Mouse (Mus musculus): ENCODE measurements at regions not wholly inside any gene's neighbourhood (a gene's known extent, or its start where the extent isn't known, plus 50 kb on each side); places are given as distances from the start of the nearest gene placed in this dataset.

DNA sequence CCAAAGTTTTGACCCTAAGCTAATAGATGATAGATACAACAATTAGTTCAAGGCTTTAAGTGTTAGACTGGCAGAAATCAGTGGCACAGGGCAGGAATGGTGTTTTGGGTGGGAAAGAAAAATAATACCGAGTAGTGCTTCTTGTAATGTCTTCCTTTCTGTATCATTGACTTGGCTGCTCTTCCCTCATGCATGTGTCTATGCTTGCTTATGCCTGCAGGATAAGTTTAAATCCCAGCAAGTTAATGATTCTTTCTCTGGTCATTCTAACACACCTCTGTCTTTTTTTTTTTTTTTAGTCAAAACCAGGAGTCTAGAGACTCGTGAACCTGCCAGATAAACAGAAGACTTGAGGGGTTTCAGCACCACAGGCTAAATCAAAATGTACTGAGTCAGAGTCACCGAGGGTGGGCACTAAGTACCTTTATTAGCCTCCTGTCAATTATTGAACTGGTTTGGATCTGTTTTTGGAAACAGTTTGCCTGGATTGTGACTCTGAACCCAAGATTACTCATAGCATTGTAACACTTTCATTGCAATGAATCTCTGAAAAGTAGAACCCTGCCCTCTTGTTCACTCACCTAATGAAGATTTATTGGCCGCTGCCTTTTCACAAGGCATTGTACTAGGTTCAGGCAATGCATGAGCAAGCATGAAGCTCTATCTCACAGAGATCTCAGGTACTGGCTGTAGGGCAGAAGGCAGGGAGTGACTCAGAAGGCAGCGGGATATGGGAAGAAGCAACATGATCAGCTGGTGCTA is 374.8 kb upstream of the A1bg start:
- DNase-seq (ENCODE audit: low spot score), result no peak

DNA sequence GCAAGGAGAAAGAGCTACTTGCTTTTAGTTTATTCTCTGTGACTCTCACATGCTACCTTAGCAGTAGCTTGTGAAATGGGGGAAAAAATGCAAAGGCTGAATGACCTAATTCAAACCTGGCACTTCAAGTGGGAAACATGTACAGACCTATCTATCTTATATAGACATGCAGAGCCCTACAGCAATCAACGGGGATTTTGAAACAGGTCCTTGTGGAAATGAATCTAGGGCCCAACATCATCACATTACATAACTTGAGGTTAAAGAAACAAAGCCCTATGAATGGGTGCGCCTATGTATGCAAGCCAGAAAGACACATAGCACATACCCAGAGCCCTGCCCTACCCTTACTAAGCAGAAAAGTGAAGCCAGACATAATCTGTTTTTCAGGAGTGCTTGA is 371.8 kb upstream of the A1bg start:
- no peak for DNase-seq (ENCODE audit: low spot score)

DNA sequence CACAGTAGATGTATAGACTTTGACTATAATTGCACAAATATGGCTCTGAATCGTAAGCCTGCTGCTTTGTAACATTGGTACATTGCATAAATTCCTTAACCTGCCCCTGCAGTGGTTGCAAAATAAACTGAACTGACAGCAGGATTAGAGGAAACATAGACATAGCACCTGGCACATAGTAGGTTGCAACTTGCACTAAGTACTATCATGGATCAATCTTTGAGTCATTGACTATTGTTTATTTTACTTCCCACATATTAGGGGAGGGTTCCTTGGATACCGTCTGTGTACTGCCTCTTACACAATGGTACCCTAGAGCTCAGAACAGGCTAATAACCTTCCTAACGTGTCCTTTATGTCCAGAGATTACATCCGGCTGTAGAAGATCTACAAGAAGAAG is 371.3 kb upstream of the A1bg start:
- no peak for DNase-seq (ENCODE audit: low spot score)

DNA sequence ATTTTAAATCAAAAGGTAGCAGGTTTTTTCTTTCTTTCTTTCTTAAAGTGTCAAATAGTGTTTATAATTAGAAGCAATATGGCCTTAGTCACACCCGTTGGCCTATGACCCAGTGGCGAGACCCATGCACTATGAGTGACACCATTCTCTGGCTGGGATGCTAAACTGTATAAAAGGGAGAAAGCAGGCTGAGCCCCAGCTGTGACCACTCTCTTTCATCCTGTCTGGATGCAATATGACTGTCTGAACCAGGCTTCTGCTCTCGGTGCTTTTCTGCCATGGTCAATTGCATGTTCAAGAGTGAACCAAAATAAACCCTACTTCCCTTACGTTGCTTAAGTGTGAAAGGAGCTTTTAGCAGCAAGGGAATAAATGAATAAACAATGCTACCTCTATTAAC is 346.0 kb upstream of the A1bg start:
- DNase-seq (ENCODE audit: low spot score), result no peak

- no peak for DNase-seq (ENCODE audit: low spot score)
Observed at GRCm38 (mm10) chr15:61259047-61259446, 336.2 kb upstream of the A1bg start.

GRCm38 (mm10) chr15:61244511-61244910 is 321.7 kb upstream of the A1bg start:
- no peak for DNase-seq (ENCODE audit: low spot score)

GRCm38 (mm10) chr15:61242161-61242681 is 319.4 kb upstream of the A1bg start:
- no peak for DNase-seq (ENCODE audit: low spot score)

- no peak for DNase-seq (ENCODE audit: low spot score)
Observed at GRCm38 (mm10) chr15:61241741-61242140, 318.9 kb upstream of the A1bg start.

GRCm38 (mm10) chr15:61240344-61240743 is 317.5 kb upstream of the A1bg start:
- no peak for DNase-seq (ENCODE audit: low spot score)

DNA sequence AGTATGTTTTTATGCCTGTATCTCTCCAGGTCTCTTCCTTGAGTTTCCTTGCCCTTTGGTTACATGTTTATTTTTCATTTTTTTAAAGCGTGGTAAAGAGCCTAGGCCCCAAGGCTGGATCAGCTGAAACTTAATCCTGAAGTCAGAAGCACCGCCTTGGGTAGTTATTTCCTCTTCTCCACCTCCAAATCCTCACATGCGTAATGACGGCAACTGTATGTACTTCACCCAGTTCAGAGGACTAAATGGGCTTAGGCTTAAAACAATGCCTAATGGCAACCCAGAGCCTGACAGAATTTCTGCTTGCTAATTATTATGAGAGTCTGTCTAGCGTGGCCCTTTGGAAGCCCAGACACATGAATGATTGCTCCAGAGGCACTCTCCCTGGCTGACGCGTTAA is 316.6 kb upstream of the A1bg start:
- DNase-seq (ENCODE audit: low spot score), result no peak

DNA sequence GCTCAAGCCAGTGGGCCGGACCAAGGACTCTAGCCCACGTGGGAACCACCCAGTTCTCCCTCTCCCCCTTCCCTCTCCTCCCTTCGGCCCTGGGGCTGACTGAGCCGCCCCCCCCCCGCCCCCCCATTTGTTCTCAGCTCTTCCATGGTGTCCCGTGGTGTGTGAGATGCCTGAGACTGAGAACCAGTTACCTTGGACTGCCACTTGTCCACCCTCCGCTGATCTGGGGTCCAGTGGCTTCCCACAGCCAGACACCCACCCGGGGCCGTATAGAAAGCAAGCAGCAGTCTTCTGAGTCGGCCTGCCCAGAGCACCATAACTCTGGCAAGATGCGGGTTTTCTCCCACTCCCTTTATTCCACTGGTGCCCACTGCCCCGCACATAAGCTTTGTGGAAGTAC is 316.2 kb upstream of the A1bg start:
- DNase-seq (ENCODE audit: low spot score), result no peak

- no peak for DNase-seq (ENCODE audit: low spot score)
Observed at GRCm38 (mm10) chr15:61229579-61229978, 306.8 kb upstream of the A1bg start.

- no peak for DNase-seq (ENCODE audit: low spot score)
Observed at GRCm38 (mm10) chr15:61222923-61223322, 300.1 kb upstream of the A1bg start.

- no peak for DNase-seq (ENCODE audit: low spot score)
Observed at GRCm38 (mm10) chr15:61210161-61210560, 287.3 kb upstream of the A1bg start.

GRCm38 (mm10) chr15:61189981-61190380 is 267.2 kb upstream of the A1bg start:
- DNase-seq (ENCODE audit: low spot score), result no peak

DNA sequence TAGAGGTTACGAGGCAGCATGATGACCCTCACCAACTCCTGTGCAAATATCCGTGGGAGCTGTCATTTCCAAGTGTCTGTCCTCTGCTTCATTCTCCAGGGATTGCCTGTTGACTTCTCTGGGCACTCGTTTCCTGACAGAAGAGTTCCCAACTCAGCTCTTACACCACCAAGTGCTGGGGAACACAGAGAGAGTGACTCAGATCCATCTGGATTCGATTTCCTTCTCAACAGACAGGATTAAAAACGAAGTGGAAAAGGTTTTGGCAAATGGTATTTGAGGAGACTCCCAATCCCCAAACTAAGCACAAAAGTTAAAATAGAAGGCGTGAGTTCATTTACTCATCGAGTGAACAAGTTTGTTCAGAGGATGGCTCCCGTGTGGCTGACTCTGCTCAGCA is 266.7 kb upstream of the A1bg start:
- no peak for DNase-seq (ENCODE audit: low spot score)

DNA sequence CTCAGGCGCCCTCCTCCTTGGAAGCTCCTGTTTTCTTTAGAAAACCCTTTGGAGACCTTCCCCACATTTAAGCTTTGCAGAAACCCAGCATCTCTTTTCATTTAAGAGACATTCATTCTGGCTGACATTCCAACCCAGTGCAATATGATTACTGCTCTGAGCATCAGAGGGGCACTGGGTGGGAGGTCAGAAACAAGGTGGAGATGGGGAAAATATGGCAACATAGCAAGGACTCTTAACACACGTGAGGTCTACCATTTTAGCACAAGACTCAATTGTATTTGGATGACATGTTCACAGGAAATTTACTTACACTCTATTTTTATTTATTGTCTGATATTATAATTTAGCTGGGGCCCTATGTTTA is 261.8 kb upstream of the A1bg start:
- DNase-seq (ENCODE audit: low spot score), result no peak

GRCm38 (mm10) chr15:61183751-61184596 is 261.2 kb upstream of the A1bg start:
- DNase-seq (ENCODE audit: low spot score), result no peak

DNA sequence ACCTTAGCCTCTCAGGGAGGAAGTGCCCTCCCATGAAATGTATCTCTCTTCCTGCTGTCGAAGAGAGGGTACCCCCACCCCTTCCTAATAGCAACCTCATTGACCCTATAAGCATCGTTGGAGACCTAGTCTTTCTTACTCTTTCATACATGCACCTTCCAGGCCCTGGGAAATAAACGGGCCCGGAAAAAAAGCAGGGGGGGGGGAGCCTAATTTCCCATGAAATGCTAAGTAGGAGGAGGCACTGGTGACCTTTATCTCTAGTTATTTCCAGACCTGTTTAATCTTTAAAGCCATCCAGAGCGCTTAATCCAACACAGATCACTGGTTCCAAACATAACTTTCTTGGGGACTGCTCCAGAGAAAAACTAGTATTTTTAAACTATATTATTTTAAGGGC is 260.5 kb upstream of the A1bg start:
- no peak for DNase-seq (ENCODE audit: low spot score)

- no peak for DNase-seq (ENCODE audit: low spot score)
Observed at GRCm38 (mm10) chr15:61168842-61169416, 246.1 kb upstream of the A1bg start.

DNA sequence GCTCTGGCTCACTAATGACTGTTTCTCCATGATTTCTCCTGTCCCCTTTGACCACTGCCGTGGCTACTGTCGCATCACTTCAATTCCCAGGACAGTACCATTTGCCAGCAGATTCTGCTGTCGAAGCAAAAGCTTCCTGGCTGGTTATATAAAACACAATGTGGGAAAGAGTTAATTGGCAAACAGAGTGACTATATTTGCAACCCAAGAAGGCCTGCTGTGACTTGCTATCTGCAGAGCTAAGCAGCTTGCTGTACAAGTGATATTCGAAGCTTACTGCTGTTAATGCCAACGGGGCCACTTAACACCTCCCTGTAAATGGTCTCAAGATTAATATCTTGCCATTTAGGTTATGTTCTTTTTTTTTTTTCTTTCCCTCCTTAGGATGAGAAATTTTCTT is 242.2 kb upstream of the A1bg start:
- no peak for DNase-seq (ENCODE audit: low spot score)

DNA sequence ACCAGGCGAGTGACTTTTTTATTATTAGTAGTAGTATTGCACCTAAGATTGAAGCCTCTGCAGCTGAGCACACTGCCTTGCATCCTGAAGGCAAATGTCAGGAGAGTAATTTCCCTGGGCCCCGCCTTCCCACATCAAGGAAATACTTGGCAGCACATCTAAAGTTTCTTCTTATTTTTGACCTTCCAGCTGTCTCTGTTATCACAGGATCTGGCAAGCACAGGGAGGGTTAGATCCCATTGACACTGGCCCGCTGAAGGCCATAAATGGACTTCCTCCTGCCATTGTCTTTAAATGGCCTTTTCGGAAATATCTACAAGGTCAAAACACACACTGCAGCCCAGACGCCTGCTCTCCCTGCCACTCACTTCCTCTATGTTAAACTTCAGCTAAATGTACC is 238.6 kb upstream of the A1bg start:
- no peak for DNase-seq (ENCODE audit: low spot score)

DNA sequence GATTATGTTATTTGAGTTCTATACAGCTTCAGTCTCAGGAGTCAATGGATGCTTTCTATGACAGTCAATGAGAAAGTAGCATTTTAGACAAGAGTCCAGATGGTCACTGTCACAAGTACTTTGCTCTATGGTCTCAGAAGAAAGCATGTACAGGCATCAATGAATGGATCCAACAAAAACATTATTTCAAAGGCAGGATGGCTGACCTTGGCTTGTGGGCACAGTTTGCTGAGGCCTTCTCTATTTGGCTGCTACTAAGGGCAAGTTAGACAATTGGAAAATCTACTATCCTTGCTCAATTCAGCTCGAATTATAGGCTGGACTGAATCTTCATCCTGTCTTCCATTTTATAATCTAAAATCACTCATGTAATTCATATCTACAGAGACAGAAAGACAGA is 237.9 kb upstream of the A1bg start:
- DNase-seq (ENCODE audit: low spot score), result no peak
